In the genomic region with DNA sequence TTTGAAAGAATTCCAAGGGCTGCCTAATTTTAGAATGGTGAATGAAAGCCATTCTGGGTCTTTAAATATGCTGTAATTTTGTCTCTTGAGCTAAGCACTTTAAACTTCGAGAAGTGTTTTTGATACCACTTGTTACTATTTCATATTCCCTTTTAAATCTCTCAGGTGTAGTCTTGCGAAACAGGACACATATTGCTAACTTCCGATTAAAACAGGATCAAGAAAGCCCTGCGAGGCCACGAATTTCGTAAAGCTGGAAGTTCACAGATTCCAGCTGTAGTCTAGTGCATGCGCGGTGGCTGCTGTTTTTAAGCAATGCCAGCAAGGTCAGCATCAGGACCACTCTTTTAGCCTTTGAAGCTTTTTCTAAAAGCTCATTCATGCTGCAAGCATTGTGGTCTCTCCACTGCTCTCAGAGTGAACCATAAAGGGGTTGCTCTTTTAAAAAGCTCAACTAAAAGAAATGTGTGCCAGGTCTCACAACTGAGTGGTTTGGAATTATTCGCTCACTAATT, we compare ENCODE assay signal across 8 mouse cellular contexts. TPM values are rescaled to one million over a fixed set of nuclear protein-coding genes. Genes with fewer than 3 reads are reported as not detected.
DNase-seq lines count a peak whose midpoint lies in the region; ATAC-seq and TF ChIP-seq lines count a peak whose summit lies in the region.

No protein-coding gene starts in this region.

- peak overlapping the region; percentile 82 for H3K4me2 ChIP-seq in hindbrain, embryonic 14.5 days (replicated peaks)
- peak overlapping the region; percentile 88 for H3K4me2 ChIP-seq in liver, postnatal 0 days (ENCODE audit: low read depth, low read length)
- H3K4me2 ChIP-seq in stomach, embryonic 15.5 days: peak overlapping the region; percentile 49

- no peaks in the 10 kb centered on the region for H3K9me3 ChIP-seq in hindbrain, embryonic 14.5 days (ENCODE audit: control insufficient read depth, low read length)
- no peaks in the 10 kb centered on the region for H3K9me3 ChIP-seq in liver, postnatal 0 days (ENCODE audit: low read length)
- no peaks in the 10 kb centered on the region for H3K9me3 ChIP-seq in stomach, embryonic 15.5 days

- no peak for ATAC-seq in hindbrain, embryonic 14.5 days (ENCODE audit: low FRiP score)
- ATAC-seq in liver, postnatal 0 days: no peak
- no peak for ATAC-seq in stomach, embryonic 15.5 days (ENCODE audit: insufficient read depth, low FRiP score, low read depth)

- H3K4me1 ChIP-seq in hindbrain, embryonic 14.5 days (replicated peaks; ENCODE audit: control insufficient read depth, insufficient read depth, low read length): peaks cover 12% of the 10 kb centered on the region
- peaks cover 15% of the 10 kb centered on the region for H3K4me1 ChIP-seq in liver, postnatal 0 days (ENCODE audit: insufficient read depth)
- H3K4me1 ChIP-seq in stomach, embryonic 15.5 days: peaks cover 5% of the 10 kb centered on the region; the same call in 1 of the 2 replicates

- DNase-seq in embryo, embryonic 10 days (ENCODE audit: low spot score): peak; percentile 17
- DNase-seq in embryo, embryonic 9.5 days (ENCODE audit: extremely low spot score): no peak
- DNase-seq in embryo, embryonic 10.5 days (ENCODE audit: low spot score): peak; percentile 35
- DNase-seq in hindbrain, embryonic 14.5 days (ENCODE audit: low spot score): no peak
- DNase-seq in liver, postnatal 0 days: peak; percentile 21
- DNase-seq in urinary bladder, adult 18-20 months (ENCODE audit: low spot score in 2 of 2): no peak
- no peak for DNase-seq in testis, postnatal 14 days (ENCODE audit: low spot score)

- WGBS in hindbrain, embryonic 14.5 days: 66% methylated on average over 9 of the region's 9 CpGs
- WGBS in liver, postnatal 0 days (ENCODE audit: insufficient replicate concordance): 68% methylated on average over 9 of the region's 9 CpGs
- WGBS in stomach, embryonic 15.5 days: 73% methylated on average over 9 of the region's 9 CpGs

- TF ChIP-seq CTCF in liver, postnatal 0 days (IDR thresholded peaks at IDR 0.05; ENCODE audit: low read depth): no peak

- 0 out of 2 replicates have a peak, but pooled peaks cover 8% of the 10 kb centered on the region for H3K36me3 ChIP-seq in hindbrain, embryonic 14.5 days (replicated peaks; ENCODE audit: control insufficient read depth, insufficient read depth)
- H3K36me3 ChIP-seq in liver, postnatal 0 days (replicated peaks; ENCODE audit: insufficient read depth, low read length): no peaks in the 10 kb centered on the region
- no peaks in the 10 kb centered on the region for H3K36me3 ChIP-seq in stomach, embryonic 15.5 days

- H3K9ac ChIP-seq in hindbrain, embryonic 14.5 days: peak overlapping the region; percentile 25; the same call in 1 of the 2 replicates
- H3K9ac ChIP-seq in liver, postnatal 0 days (replicated peaks): peak overlapping the region; percentile 58
- no peak overlapping the region for H3K9ac ChIP-seq in stomach, embryonic 15.5 days

- H3K27me3 ChIP-seq in hindbrain, embryonic 14.5 days (ENCODE audit: control insufficient read depth, insufficient read depth, low read length): no peaks in the 10 kb centered on the region
- H3K27me3 ChIP-seq in liver, postnatal 0 days (ENCODE audit: insufficient read depth, low read length): no peaks in the 10 kb centered on the region
- no peaks in the 10 kb centered on the region for H3K27me3 ChIP-seq in stomach, embryonic 15.5 days (replicated peaks)

- TF ChIP-seq EP300 in liver, postnatal 0 days (IDR thresholded peaks at IDR 0.05; ENCODE audit: low read depth): no peak

- peak overlapping the region; percentile 64 for H3K4me3 ChIP-seq in hindbrain, embryonic 14.5 days (replicated peaks; ENCODE audit: low read length)
- peak overlapping the region; percentile 69 for H3K4me3 ChIP-seq in liver, postnatal 0 days (ENCODE audit: low read depth, low read length)
- H3K4me3 ChIP-seq in stomach, embryonic 15.5 days (replicated peaks): peak overlapping the region; percentile 71

- H3K27ac ChIP-seq in hindbrain, embryonic 14.5 days: peak overlapping the region; percentile 92
- peak overlapping the region; percentile 93 for H3K27ac ChIP-seq in liver, postnatal 0 days (ENCODE audit: low read depth)
- peak overlapping the region; percentile 82 for H3K27ac ChIP-seq in stomach, embryonic 15.5 days

RNA-seq across cellular contexts. Expression of gene Tfb1m, which starts 0.8 kb away (rescaled TPM):
- 14.1 and 15.1 TPM in 2 replicates for polyA plus RNA-seq in hindbrain, embryonic 14.5 days (2014; fragmentation: Nextera tagmentation; extraction: Ambion mirVana)
- 10.3 and 12.0 TPM in 2 replicates for polyA plus RNA-seq in liver, postnatal 0 days (2015; fragmentation: Nextera tagmentation; extraction: Ambion mirVana)
- polyA plus RNA-seq in stomach, embryonic 15.5 days (2015; fragmentation: Nextera tagmentation; extraction: Ambion mirVana): 16.2 and 19.8 TPM in 2 replicates

RNA-seq across cellular contexts. Expression of gene Cldn20, which starts 26.1 kb away (rescaled TPM):
- polyA plus RNA-seq in hindbrain, embryonic 14.5 days (2014; fragmentation: Nextera tagmentation; extraction: Ambion mirVana): 0.54 TPM in 1 of 2 replicates, not detected in the other
- polyA plus RNA-seq in liver, postnatal 0 days (2015; fragmentation: Nextera tagmentation; extraction: Ambion mirVana): not detected in 2 replicates
- 0.22 TPM in 1 of 2 replicates, not detected in the other for polyA plus RNA-seq in stomach, embryonic 15.5 days (2015; fragmentation: Nextera tagmentation; extraction: Ambion mirVana)

Comparison
In these comparisons a context has a peak if more than half of its experiments do, and no peak if none do; other contexts are left out.
1. DNase-seq: peak in embryo, embryonic 10 days (single experiment), embryo, embryonic 10.5 days (single experiment) and liver, postnatal 0 days (single experiment); none in embryo, embryonic 9.5 days (single experiment), hindbrain, embryonic 14.5 days (single experiment), urinary bladder, adult 18-20 months (0 of 2) and testis, postnatal 14 days (single experiment).
2. Peak in every context shown above with its lines, with median percentiles within 50 percentile points of each other: H3K27ac ChIP-seq, H3K4me2 ChIP-seq and H3K4me3 ChIP-seq.